Mouse (Mus musculus) stomach, embryonic 14.5 days (tissue): ENCODE measurements around the gene Cyb5r3. TPM values are rescaled to one million over a fixed set of nuclear protein-coding genes. Genes with fewer than 3 reads are reported as not detected.

Source experiments
- ATAC-seq: fragments of 200-750 bp; cut with Nextera tagmentation; 2 replicates; pipeline ENCODE4 v1.8.0; 2017; ENCODE audit warnings: low read depth, moderate TSS enrichment; ENCODE audit not compliant: insufficient number of reproducible peaks, insufficient read depth, low FRiP score
- H3K27ac ChIP-seq: fragments of 300-500 bp; sonication (generic); 2 replicates; pipeline ENCODE4 v1.5.1; 2014; ENCODE audit warnings: mild to moderate bottlenecking, low read length, moderate library complexity, mixed read lengths
- H3K27me3 ChIP-seq: fragments of 300-500 bp; sonication (generic); 2 replicates; pipeline ENCODE4 v1.6.1; 2014; ENCODE audit warnings: low read length, control low read depth, mixed read lengths; ENCODE audit not compliant: control insufficient read depth, insufficient read depth
- H3K36me3 ChIP-seq: fragments of 300-500 bp; sonication (generic); 2 replicates; pipeline ENCODE4 v1.6.1; 2014; ENCODE audit warnings: mild to moderate bottlenecking, control low read depth, low read length, moderate library complexity, mixed read lengths; ENCODE audit not compliant: control insufficient read depth, insufficient read depth
- H3K4me1 ChIP-seq: fragments of 300-500 bp; sonication (generic); 2 replicates; pipeline ENCODE4 v1.6.1; 2014; ENCODE audit warnings: low read length, control low read depth, mixed read lengths; ENCODE audit not compliant: control insufficient read depth, insufficient read depth
- H3K4me2 ChIP-seq: fragments of 300-500 bp; sonication (generic); replicated peaks from 2 replicates; pipeline ENCODE4 v1.6.1; 2014; ENCODE audit warnings: low read depth, low read length, control low read depth
- H3K4me3 ChIP-seq: fragments of 300-500 bp; sonication (generic); 2 replicates; pipeline ENCODE4 v1.5.1; 2014; ENCODE audit warnings: low read depth, low read length, control low read depth
- H3K9ac ChIP-seq: fragments of 300-500 bp; sonication (generic); replicated peaks from 2 replicates; pipeline ENCODE4 v1.6.1; 2014; ENCODE audit warnings: low read depth, mild to moderate bottlenecking, control low read depth, low read length, moderate library complexity, mixed read lengths
- H3K9me3 ChIP-seq: fragments of 300-500 bp; sonication (generic); 2 replicates; pipeline ENCODE4 v1.6.1; 2016; ENCODE audit warnings: low read depth, low read length, control low read depth; ENCODE audit not compliant: control insufficient read depth
- WGBS: fragments of 180-500 bp; shearing (Covaris S2); extraction: QIAGEN DNeasy Blood & Tissue Kit; methylation state at CpG from one replicate; pipeline ENCODE4 v1.1.7; 2014; 5-methylcytosine and 5-hydroxymethylcytosine counted together
- polyA plus RNA-seq: library from polyadenylated mRNA; unstranded; fragments of >200 nt; fragmentation: Nextera tagmentation; extraction: Ambion mirVana; gene quantifications from 2 replicates; pipeline ENCODE4 v1.2.1, GENCODE M21; 2014

The Cyb5r3 gene
- polyA plus RNA-seq, 1 experiment from 2014 or later = 214 TPM

GRCm38 (mm10) chr15:83124625-83125024, 47.8 kb downstream of the Cyb5r3 start:
- H3K36me3 ChIP-seq = peaks cover 42% of the 10 kb centered on the region

DNA sequence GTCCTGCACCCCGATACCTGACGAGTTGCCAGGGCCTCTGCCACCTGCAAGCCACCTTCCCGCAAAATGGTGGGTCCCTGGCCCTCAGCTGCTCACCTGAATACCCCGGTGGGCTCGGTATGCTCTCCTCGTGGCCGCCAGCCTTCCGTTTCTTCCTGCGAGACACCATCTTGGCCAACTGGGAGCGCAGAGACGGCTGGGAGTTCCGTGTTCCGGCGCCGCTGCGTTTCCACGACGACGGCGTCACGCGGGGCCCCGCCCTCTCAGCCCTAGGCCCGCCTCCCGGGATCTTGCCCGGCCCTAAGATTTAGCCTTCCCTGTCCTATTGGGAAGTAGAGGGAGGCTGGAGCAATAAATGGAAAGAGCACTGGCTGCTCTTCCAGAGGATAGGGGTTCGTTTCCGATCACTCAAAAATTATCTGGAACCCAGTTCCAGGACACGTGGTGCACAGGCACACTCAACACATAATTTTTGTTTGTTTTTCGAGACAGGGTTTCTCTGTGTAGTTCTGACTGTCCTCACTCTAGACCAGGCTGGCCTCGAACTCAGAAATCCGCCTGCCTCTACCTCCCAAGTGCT, 49.7 kb downstream of the Cyb5r3 start, which contains the start of gene Rrp7a:
Rrp7a (minus strand) TSS at position 236 of the 580 bp plus-strand sequence.
- H3K9ac ChIP-seq = peak within 1 kb of the TSS; percentile 65
- ATAC-seq = peak; percentile 91
- H3K4me2 ChIP-seq = peak within 1 kb of the TSS; percentile 88
- peaks cover 7% of the 10 kb centered on the region; the same call in 1 of the 2 replicates for H3K4me1 ChIP-seq
- H3K36me3 ChIP-seq = peaks cover 38% of the 10 kb centered on the region
- H3K27me3 ChIP-seq = no peaks in the 10 kb centered on the region
- WGBS = 8% methylated on average over 32 of the region's 32 CpGs
- no peaks in the 10 kb centered on the region for H3K9me3 ChIP-seq
- peak within 1 kb of the TSS; percentile 83 for H3K4me3 ChIP-seq
- H3K27ac ChIP-seq = peak within 1 kb of the TSS; percentile 59

More at GRCm38 (mm10) chr15:83124625-83125024, 47.8 kb downstream of the Cyb5r3 start:
- H3K4me3 ChIP-seq = no peak overlapping the region
- H3K9ac ChIP-seq = no peak overlapping the region
- H3K27ac ChIP-seq = no peak overlapping the region
- peaks cover 7% of the 10 kb centered on the region; the same call in 1 of the 2 replicates for H3K4me1 ChIP-seq
- H3K9me3 ChIP-seq = no peaks in the 10 kb centered on the region
- no peak overlapping the region for H3K4me2 ChIP-seq
- 60% methylated on average over 5 of the region's 5 CpGs for WGBS
- H3K27me3 ChIP-seq = no peaks in the 10 kb centered on the region
- ATAC-seq = no peak

DNA sequence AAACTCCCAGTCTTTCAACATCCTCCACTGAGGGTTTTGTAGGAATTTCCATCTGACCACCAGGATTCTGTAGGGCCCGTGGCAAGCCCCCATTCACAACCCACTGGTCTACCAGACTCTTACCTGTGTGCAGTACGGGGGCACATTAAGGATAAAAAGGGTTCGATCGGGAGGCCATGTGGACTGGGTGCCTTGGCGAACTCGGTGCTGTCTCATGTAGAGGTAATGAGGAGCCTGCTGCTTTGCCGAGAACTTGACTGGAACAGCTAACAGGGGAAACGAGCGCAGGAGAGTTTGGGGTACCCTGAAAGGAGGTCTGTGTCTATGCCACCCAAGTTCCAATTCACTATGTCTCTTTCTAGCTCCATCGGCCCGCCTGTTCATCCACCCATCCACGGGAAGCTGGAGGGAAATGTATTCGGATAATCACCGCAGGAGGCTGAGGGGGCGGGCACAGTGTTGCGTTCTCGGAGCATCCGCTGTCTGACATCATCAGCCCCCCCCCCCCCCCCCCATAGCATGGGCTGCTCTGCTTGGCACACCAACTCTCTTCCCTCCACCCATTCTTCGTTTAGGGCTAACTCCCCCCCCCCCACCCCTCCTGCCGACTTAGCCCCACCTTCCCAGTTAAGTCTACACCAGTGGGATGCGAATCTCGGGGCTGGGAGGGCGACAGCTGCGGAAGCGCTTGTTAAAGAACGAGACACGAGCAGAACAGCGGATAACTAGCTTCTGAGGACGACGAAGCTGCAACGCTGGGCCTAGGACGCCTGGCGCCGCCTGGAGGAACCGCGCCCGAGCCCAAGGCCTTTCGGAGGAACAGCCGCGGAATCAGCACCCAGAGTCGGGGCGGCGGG, 50.5 kb downstream of the Cyb5r3 start:
- Histone ChIP-seq H3K4me2 (peak overlapping the region; percentile 88), H3K27ac (peak overlapping the region; percentile 59), H3K36me3 (peaks cover 37% of the 10 kb centered on the region), H3K4me1 (peaks cover 7% of the 10 kb centered on the region; the same call in 1 of the 2 replicates), H3K27me3 (no peaks in the 10 kb centered on the region), H3K4me3 (peak overlapping the region; percentile 83), H3K9me3 (no peaks in the 10 kb centered on the region), H3K9ac (peak overlapping the region; percentile 65)
- ATAC-seq = peak; percentile 39; the same call in 1 of the 2 replicates
- 3% methylated on average over 42 of the region's 43 CpGs for WGBS

DNA sequence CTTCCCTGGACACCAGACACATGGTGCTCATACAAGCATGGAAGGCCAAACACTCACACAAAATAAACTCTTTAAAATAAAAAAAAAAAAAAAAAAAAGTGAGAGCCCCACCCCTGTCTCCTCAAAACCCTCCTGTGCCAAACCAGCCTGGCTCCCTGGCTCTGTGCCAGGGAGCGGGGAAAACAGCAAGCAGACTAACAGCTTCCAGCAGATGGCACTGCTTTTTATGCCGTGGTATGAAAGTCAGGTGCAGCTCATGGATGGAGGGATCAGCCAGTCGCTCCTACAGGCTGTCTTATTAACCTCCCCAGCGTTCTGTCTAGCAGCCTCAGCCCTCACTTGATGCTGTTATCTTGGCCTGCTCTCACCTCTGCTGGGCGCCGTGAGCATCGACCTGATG, 54.0 kb downstream of the Cyb5r3 start:
- no peak overlapping the region for H3K4me3 ChIP-seq
- no peak overlapping the region for H3K9ac ChIP-seq
- 71% methylated on average over 7 of the region's 7 CpGs for WGBS
- peaks cover 43% of the 10 kb centered on the region for H3K36me3 ChIP-seq
- no peak overlapping the region for H3K4me2 ChIP-seq
- H3K27me3 ChIP-seq = no peaks in the 10 kb centered on the region
- H3K4me1 ChIP-seq = peaks cover 7% of the 10 kb centered on the region; the same call in 1 of the 2 replicates
- no peak for ATAC-seq
- no peaks in the 10 kb centered on the region for H3K9me3 ChIP-seq
- H3K27ac ChIP-seq = no peak overlapping the region

GRCm38 (mm10) chr15:83115071-83115470, 57.3 kb downstream of the Cyb5r3 start:
- Histone ChIP-seq H3K9me3 (no peaks in the 10 kb centered on the region), H3K9ac (no peak overlapping the region), H3K4me1 (peaks cover 7% of the 10 kb centered on the region), H3K27ac (no peak overlapping the region), H3K27me3 (no peaks in the 10 kb centered on the region), H3K36me3 (peaks cover 43% of the 10 kb centered on the region), H3K4me3 (no peak overlapping the region), H3K4me2 (no peak overlapping the region)
- 82% methylated on average over 6 of the region's 6 CpGs for WGBS
- no peak for ATAC-seq

GRCm38 (mm10) chr15:83114106-83114505, 58.3 kb downstream of the Cyb5r3 start:
- no peak for ATAC-seq
- H3K36me3 ChIP-seq = peaks cover 36% of the 10 kb centered on the region
- no peaks in the 10 kb centered on the region for H3K27me3 ChIP-seq
- no peak overlapping the region for H3K4me2 ChIP-seq
- 59% methylated on average over 9 of the region's 9 CpGs for WGBS
- H3K9ac ChIP-seq = no peak overlapping the region
- H3K4me1 ChIP-seq = peaks cover 7% of the 10 kb centered on the region
- H3K9me3 ChIP-seq = no peaks in the 10 kb centered on the region
- H3K27ac ChIP-seq = no peak overlapping the region
- no peak overlapping the region for H3K4me3 ChIP-seq

- Histone ChIP-seq H3K4me3 (no peak overlapping the region), H3K36me3 (peaks cover 28% of the 10 kb centered on the region), H3K27me3 (no peaks in the 10 kb centered on the region), H3K27ac (no peak overlapping the region), H3K4me2 (no peak overlapping the region), H3K9me3 (no peaks in the 10 kb centered on the region), H3K9ac (no peak overlapping the region), H3K4me1 (peaks cover 7% of the 10 kb centered on the region)
- ATAC-seq = peak; percentile 73; the same call in 1 of the 2 replicates
- 16% methylated on average over 7 of the region's 11 CpGs for WGBS
Observed at GRCm38 (mm10) chr15:83112898-83113297, 59.5 kb downstream of the Cyb5r3 start.

DNA sequence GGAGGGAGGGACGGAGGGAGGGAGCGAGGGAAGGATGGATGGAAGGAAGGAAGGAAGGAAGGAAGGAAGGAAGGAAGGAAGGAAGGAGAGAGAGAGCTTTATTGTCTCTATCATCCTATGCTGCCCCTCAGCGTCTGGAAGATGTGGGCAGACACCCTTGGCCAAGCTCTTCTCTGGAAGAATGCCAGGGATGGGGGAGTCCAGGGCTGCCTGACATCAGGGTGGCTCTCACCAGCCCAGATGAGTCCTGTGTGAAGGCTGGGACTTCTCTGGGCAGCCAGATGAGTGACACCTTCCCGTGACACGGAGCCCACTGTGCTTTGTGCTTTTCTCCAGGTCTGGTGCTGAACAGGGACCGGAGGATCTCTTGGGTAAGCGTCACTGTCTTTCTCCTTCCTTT, 60.5 kb downstream of the Cyb5r3 start:
- no peak overlapping the region for H3K4me3 ChIP-seq
- no peaks in the 10 kb centered on the region for H3K27me3 ChIP-seq
- no peak overlapping the region for H3K27ac ChIP-seq
- ATAC-seq = no peak
- H3K4me1 ChIP-seq = peaks cover 7% of the 10 kb centered on the region
- H3K36me3 ChIP-seq = peaks cover 20% of the 10 kb centered on the region
- H3K9me3 ChIP-seq = no peaks in the 10 kb centered on the region
- no peak overlapping the region for H3K4me2 ChIP-seq
- no peak overlapping the region for H3K9ac ChIP-seq
- WGBS = 84% methylated on average over 7 of the region's 7 CpGs
